Mouse (Mus musculus): ENCODE results near the gene Btc. TPM values are rescaled to one million over a fixed set of nuclear protein-coding genes. Genes with fewer than 3 reads are reported as not detected.
A peak's percentile ranks its signal among the peaks of the same experiment; 100 is the strongest.

The Btc gene
- polyA plus RNA-seq, 1 experiment: 0.49 TPM

- no peak overlapping the region for H3K4me3 ChIP-seq (replicated peaks; ENCODE audit: insufficient read depth, low read depth, low read length)
- H3K27ac ChIP-seq (ENCODE audit: insufficient read depth, low read length): no peak overlapping the region
- no peak for TF ChIP-seq CTCF (IDR thresholded peaks at IDR 0.05; ENCODE audit: borderline replicate concordance, insufficient read depth, low read depth, low read length)
- no peak for TF ChIP-seq POLR2A (IDR thresholded peaks at IDR 0.05; ENCODE audit: borderline replicate concordance, insufficient read depth, low read length)
- H3K4me1 ChIP-seq (ENCODE audit: control insufficient read depth, insufficient read depth, low read length): no peaks in the 10 kb centered on the region
- DNase-seq: no peak
- 44% methylated on average over 7 of the region's 7 CpGs for WGBS
- no peaks in the 10 kb centered on the region for H3K27me3 ChIP-seq (ENCODE audit: control insufficient read depth, insufficient read depth, low read length)
Observed at GRCm38 (mm10) chr5:91308576-91308975, 94.2 kb downstream of the Btc start.

- 0% methylated on average over 1 of the region's 1 CpGs for WGBS
- no peak overlapping the region for H3K4me3 ChIP-seq (replicated peaks; ENCODE audit: insufficient read depth, low read depth, low read length)
- peak; percentile 64; the same call in 1 of the 2 replicates for TF ChIP-seq CTCF (IDR thresholded peaks at IDR 0.05; ENCODE audit: borderline replicate concordance, insufficient read depth, low read depth, low read length)
- no peak for TF ChIP-seq POLR2A (IDR thresholded peaks at IDR 0.05; ENCODE audit: borderline replicate concordance, insufficient read depth, low read length)
- H3K27ac ChIP-seq (ENCODE audit: insufficient read depth, low read length): no peak overlapping the region
- H3K27me3 ChIP-seq (ENCODE audit: control insufficient read depth, insufficient read depth, low read length): no peaks in the 10 kb centered on the region
- H3K4me1 ChIP-seq (ENCODE audit: control insufficient read depth, insufficient read depth, low read length): no peaks in the 10 kb centered on the region
- DNase-seq: peak; percentile 23 to 46
Observed at GRCm38 (mm10) chr5:91307907-91308306, 94.9 kb downstream of the Btc start.

Other genes starting within 250 kb of the Btc start
- gene Parm1, start 114.6 kb upstream of the Btc start, polyA plus RNA-seq (2012; rRNA removed): 18.1 and 18.3 TPM in 2 replicates